Mouse (Mus musculus) bone marrow macrophage, adult 2 months (primary cell): ENCODE measurements around the gene Tex11. TPM values are rescaled to one million over a fixed set of nuclear protein-coding genes. Genes with fewer than 3 reads are reported as not detected.
"Not testable (repeated sequence)": the region's sequence is repeated elsewhere in the genome, so short reads cannot be mapped to it uniquely, and the experiment has no call there.

Experiments used
- H3K27ac ChIP-seq: 2 replicates; pipeline ENCODE4 v1.5.1; 2012; ENCODE audit warnings: low read depth, low read length; ENCODE audit not compliant: insufficient read depth
- H3K4me1 ChIP-seq: 2 replicates; pipeline ENCODE4 v1.6.1; 2012; ENCODE audit warnings: low read length; ENCODE audit not compliant: control insufficient read depth, insufficient read depth
- H3K4me3 ChIP-seq: 2 replicates; pipeline ENCODE4 v1.5.1; 2012; ENCODE audit warnings: mild to moderate bottlenecking, low read length, moderate library complexity; ENCODE audit not compliant: insufficient read depth
- CTCF ChIP-seq: IDR thresholded peaks from 2 replicates; pipeline ENCODE4 v1.5.1; 2012; ENCODE audit warnings: low read depth, mild to moderate bottlenecking, low read length, moderate library complexity
- POLR2A ChIP-seq: IDR thresholded peaks from 2 replicates; pipeline ENCODE4 v1.6.1; 2012; ENCODE audit warnings: mild to moderate bottlenecking, low read depth, low read length, borderline replicate concordance
- polyA plus RNA-seq: library from polyadenylated mRNA; stranded (reverse); fragments of >200 nt; gene quantifications from 2 replicates; pipeline ENCODE4 v1.2.4, GENCODE M21; 2012; ENCODE audit not compliant: missing spikeins, insufficient read depth, insufficient read length

Tex11 gene
- not detected in 2 replicates for polyA plus RNA-seq

DNA sequence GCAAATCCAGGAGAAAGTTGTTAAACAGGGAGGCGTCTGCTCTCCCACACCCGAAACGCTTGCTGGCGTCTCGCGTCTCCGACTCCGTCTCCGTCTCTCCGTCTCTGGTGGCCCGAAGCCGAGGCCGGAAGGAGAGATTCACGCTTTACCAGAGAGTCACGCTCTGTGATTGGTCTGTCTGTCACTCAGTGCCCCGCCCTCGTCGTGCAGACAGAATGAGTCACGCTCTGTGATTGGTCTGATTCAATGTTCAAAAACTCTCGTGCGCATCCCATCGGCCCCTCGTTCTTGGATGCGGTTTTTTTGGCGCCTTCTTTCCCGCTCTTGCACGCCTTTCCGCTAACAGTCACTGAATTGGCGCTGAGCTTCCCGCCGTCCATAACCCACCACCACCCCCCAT, at the start of gene Tex11:
TSS of gene Tex11 (minus strand) at position 127 of the 400 bp plus-strand sequence.
- Histone ChIP-seq H3K4me3 (no peak within 1 kb of the TSS), H3K4me1 (no peaks in the 10 kb centered on the region), H3K27ac (no peak within 1 kb of the TSS)
- TF ChIP-seq CTCF (no peak), POLR2A (no peak)

DNA sequence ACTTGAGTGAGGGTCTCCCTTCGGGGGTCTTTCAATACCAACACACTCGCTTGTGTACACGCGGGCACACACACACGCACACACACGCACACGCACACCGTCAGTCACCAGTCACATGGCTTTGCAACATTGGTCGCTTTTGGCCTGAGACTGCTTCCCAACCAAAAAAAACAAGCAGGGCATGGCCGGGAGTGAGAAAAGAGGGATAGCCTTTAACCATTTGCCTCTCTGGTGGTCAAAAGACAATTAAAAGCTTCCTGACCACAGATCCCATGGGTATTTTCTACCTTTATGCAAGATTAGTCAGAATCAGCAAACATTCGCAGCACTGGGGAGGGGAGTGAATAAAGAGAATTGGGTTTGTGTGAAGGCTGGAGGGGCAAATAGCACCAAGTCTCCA, 26.5 kb upstream of the Tex11 start, which contains the start of gene Slc7a3:
TSS of gene Slc7a3 (minus strand) at position 101 of the 400 bp plus-strand sequence.
- Histone ChIP-seq H3K4me1 (no peaks in the 10 kb centered on the region), H3K27ac (no peak within 1 kb of the TSS), H3K4me3 (no peak within 1 kb of the TSS)
- TF ChIP-seq CTCF (no peak), POLR2A (no peak)

DNA sequence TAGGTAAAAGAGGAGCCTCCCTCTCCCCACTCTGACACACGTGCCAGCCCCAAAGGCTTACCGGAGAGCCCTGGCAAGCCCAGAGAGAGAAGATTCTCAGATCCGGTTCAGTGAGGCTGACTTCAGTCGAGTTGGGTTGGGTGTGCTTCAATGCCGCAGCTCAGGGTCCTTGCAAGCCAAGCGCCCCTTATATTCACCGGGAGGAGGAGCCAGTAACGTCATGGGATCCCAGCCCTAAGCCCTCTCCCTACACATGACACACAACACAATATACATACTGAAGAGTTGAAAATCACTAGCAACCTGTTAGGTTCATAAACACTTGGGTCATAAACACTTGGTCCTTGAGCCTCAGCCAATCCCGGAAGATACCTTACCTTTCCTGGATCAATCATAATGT, 25.7 kb upstream of the Tex11 start:
- H3K4me3 ChIP-seq, H3K27ac ChIP-seq, H3K4me1 ChIP-seq: not testable (repeated sequence)

DNA sequence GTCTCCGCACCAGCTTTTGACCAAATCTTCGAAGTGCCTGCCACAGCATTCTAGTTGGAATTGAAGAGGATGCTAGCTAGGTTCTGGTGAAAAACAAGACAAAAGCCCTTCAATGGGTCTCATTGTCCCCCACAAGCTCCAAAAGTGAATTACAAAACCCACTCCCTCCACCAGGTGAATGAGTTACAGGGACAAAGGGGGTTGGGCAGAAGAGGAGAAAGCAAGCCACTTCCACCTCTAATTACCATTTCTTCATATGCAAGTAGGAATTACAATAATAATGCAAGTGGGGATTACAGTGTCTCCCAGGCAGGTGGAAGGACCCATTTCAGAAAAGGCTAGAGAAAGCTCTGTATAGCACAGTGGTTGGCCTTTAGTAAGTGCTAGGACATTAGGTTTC, 24.7 kb upstream of the Tex11 start:
- Histone ChIP-seq H3K4me1 (no peaks in the 10 kb centered on the region), H3K27ac (no peak overlapping the region), H3K4me3 (no peak overlapping the region)
- TF ChIP-seq POLR2A (no peak), CTCF (no peak)

DNA sequence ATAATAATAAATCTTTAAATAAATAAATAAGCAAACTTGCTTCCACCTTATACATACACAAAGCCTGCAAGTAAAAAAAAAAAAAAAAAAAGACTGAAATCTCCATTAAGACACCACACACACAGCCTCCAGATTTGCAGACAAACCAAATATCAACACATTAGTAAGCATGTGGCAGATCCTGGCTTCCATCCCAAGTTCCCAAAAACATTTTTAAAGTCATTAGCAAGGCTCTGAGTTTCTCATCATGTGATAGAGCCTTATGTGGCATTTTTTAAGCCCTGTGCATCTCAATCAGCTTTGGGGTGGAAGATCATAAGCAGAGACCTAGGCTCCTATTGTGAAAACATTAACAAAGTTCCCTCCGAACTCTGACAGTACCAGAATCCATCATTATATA, 5.8 kb upstream of the Tex11 start:
- TF ChIP-seq POLR2A (no peak), CTCF (no peak)
- H3K27ac ChIP-seq: no peak overlapping the region
- no peak overlapping the region for H3K4me3 ChIP-seq
- no peaks in the 10 kb centered on the region for H3K4me1 ChIP-seq

DNA sequence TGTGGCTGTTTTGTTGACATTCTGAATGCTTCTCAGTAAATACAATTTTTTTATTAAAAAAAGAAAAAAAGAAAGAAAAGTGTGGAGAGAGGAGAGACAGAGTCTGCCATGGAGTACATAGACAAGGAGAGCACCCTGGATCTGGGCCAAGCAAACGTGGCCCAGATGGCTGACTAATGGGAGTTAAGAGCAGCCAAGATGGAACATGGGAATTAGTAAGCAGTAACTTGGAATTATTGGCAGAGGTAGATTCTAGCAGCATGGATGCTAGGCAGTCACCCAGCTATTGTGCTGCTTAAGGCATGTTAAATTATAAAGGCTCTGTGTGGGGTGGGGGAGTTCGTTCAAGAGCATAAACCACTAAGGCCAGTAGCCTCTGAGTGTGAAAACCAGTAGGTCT, 4.0 kb upstream of the Tex11 start:
- Histone ChIP-seq H3K4me3 (no peak overlapping the region), H3K27ac (no peak overlapping the region), H3K4me1 (no peaks in the 10 kb centered on the region)
- TF ChIP-seq CTCF: no peak
- no peak for TF ChIP-seq POLR2A

DNA sequence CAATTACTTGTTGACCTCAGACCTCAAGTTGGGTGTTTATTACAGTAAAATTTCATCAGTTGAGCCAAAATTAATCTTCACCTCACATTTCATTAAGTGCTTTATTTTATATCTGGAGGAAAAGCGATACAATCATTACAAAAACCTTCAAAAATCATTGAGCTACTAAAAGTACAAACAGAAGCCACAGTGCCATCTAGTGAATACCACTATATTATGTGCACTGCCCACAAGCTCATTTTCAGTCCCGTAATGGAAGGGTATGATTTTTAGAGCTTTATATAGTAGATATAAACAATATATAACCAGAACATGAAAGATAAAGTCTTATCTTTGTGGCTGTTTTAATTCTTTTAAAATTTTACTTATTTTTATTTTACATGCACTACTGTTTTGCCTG, 115.8 kb downstream of the Tex11 start:
- TF ChIP-seq POLR2A (no peak), CTCF (no peak)
- Histone ChIP-seq H3K4me1 (no peaks in the 10 kb centered on the region), H3K27ac (no peak overlapping the region), H3K4me3 (no peak overlapping the region)

DNA sequence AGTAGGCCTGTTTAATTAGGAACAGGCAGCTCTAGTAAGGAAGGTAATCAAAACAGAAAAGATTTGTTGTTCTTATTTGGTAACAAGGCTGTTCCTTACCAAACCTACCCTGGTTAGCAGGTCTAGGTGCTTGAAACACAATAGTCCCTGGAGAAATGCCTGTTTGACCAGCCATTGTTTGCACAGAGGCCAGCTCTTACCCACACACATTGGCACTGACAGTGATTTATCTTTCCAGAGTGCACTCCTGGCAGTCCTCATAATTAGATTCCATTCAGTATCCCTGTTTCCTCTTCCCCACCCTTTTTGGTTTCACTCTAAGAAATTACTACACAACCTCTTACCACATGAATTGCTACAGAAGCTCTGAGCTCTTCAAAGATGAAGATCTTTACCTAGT, 220.3 kb downstream of the Tex11 start:
- H3K4me1 ChIP-seq: no peaks in the 10 kb centered on the region
- H3K4me3 ChIP-seq: no peak overlapping the region
- TF ChIP-seq POLR2A (no peak), CTCF (no peak)
- no peak overlapping the region for H3K27ac ChIP-seq

DNA sequence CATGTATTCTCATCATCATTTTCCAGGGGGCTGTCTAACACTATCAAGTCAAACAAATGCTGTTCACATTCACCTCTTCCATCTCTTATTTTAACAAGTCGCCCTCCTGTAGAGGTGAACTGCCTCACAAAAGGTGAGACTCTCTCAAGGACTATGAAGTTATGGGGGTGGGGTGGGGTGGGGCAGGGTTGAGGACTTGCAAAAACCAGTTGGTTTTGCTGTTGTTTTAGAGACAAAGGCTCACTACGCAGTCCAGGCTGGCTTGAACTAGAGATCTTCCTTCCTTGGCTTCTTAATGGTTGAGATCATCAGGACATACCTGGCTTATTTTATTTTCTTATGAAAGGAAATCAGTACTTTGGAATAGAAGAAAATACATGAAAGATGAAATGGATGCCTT, 226.7 kb downstream of the Tex11 start:
- no peak for TF ChIP-seq CTCF
- no peak for TF ChIP-seq POLR2A

DNA sequence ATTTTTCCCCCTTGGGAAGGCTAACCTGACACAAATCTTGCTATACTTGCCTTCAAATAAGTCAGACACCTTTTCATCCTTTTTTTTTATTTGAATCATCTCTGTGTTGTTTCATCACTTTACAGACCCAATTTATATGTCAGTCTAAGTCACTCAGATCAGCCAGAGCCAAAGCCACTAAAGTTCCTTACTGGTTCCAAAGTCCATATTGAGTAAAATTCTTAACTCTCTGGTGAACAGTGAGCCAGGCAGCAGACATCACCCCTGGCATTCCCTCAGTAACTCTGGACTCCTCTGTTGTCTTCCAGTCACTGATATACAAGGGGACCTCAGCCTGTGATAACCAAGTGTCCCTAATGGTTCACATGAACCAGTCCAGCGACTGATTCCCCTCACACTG, 233.9 kb downstream of the Tex11 start:
- TF ChIP-seq POLR2A: no peak
- no peak overlapping the region for H3K27ac ChIP-seq
- no peaks in the 10 kb centered on the region for H3K4me1 ChIP-seq
- no peak overlapping the region for H3K4me3 ChIP-seq

More for the DNA sequence above, 226.7 kb downstream of the Tex11 start:
- no peak overlapping the region for H3K27ac ChIP-seq
- H3K4me1 ChIP-seq: no peaks in the 10 kb centered on the region
- no peak overlapping the region for H3K4me3 ChIP-seq

DNA sequence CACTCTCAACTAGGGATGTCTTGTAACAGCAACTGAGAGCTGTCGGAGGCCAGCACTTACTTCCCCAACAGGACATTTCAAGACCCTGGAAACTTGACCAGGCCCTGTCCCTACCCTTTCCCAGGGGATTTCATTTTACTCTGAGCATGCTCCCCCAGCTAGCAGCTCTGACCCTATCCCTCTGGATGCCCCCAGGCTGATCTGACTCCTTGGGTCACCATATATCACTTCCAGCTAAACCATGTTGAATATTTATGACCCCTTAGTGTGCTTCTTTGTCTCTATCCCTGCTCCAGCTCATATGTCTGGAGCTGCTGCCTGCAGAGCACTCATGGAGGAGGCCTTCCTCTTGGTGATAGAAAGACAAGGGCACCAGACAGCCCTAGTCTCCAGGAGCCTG, 238.3 kb downstream of the Tex11 start:
- Histone ChIP-seq H3K27ac (no peak overlapping the region), H3K4me1 (no peaks in the 10 kb centered on the region), H3K4me3 (no peak overlapping the region)
- no peak for TF ChIP-seq POLR2A
- no peak for TF ChIP-seq CTCF
